In the genomic region with DNA sequence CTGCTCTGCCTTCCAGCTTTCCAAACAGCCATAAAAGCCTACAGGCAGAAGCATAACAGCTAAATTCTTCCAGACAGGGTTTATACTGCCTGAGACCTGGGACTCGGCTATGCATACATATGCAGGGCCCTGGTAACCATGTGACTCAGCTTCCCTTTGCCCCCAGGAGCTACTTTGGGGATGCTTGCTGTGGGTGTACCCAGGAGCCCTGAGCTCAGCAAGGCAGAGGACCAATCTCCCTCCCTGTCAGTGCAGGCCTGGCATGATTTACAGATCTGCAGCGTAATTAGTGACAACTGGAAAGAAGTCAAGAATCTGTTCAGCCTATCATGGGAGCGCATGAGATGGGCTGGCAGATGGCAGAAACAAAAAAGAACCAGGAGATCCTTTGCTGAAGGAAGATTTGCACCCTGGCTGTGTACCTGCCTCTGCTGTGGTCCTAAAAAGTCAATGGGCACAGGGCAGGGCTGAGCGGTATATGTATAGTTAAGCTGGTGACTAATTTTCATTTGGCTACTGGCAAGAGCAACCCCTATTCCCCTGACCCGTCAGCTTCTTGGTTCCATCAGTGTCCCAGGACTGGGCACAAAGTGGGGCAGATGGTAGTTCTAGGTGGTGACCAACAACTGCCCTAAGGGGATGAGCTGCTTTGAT, we compare ENCODE assay signal across 12 mouse cellular contexts.
DNase-seq lines count a peak whose midpoint lies in the region; ATAC-seq and TF ChIP-seq lines count a peak whose summit lies in the region.
"Had no signal": no experiment of that assay in that cellular context is flagged by ENCODE, and none has a peak within 500 bp of the region (broad histone marks: within the 10 kb centered on the region; RNA-seq: fewer than 3 reads in every experiment).

No protein-coding gene starts in this region.

- ATAC-seq in hindbrain, embryonic 16.5 days = peak; percentile 79
- peak; percentile 49; the same call in 1 of the 2 replicates for ATAC-seq in midbrain, embryonic 16.5 days

- H3K36me3 ChIP-seq in hindbrain, embryonic 16.5 days (ENCODE audit: control insufficient read depth, insufficient read depth, low read length) = no peaks in the 10 kb centered on the region
- H3K36me3 ChIP-seq in midbrain, embryonic 16.5 days (ENCODE audit: control insufficient read depth, insufficient read depth, low read length) = no peaks in the 10 kb centered on the region
- H3K36me3 ChIP-seq in thymus, adult 2 months (ENCODE audit: control insufficient read depth, insufficient read depth, low read length) = no peaks in the 10 kb centered on the region
- H3K36me3 ChIP-seq: midbrain, embryonic 12.5 days had no signal

- no peak overlapping the region for H3K4me2 ChIP-seq in hindbrain, embryonic 16.5 days (ENCODE audit: low read length)
- H3K4me2 ChIP-seq in midbrain, embryonic 16.5 days (ENCODE audit: low read length) = no peak overlapping the region
- H3K4me2 ChIP-seq: midbrain, embryonic 12.5 days had no signal

- TF ChIP-seq CTCF in cerebellum, adult 2 months (IDR thresholded peaks at IDR 0.05; ENCODE audit: borderline replicate concordance, insufficient read depth, low read depth, low read length) = no peak
- no peak for TF ChIP-seq CTCF in thymus, adult 2 months (IDR thresholded peaks at IDR 0.05; ENCODE audit: borderline replicate concordance, control insufficient read depth, extremely low read depth, insufficient read depth, low read length, poor library complexity)

- H3K9ac ChIP-seq in hindbrain, embryonic 16.5 days (ENCODE audit: low read depth, low read length) = no peak overlapping the region
- no peak overlapping the region for H3K9ac ChIP-seq in midbrain, embryonic 16.5 days (ENCODE audit: low read depth, low read length)
- H3K9ac ChIP-seq: midbrain, embryonic 12.5 days had no signal

- peaks cover 40% of the 10 kb centered on the region for H3K4me1 ChIP-seq in cerebellum, adult 2 months (ENCODE audit: control insufficient read depth, insufficient read depth, low read length)
- H3K4me1 ChIP-seq in hindbrain, embryonic 16.5 days (ENCODE audit: control insufficient read depth, insufficient read depth, low read depth, low read length) = peaks cover 11% of the 10 kb centered on the region
- H3K4me1 ChIP-seq in midbrain, embryonic 16.5 days (ENCODE audit: control insufficient read depth, insufficient read depth, low read length) = peaks cover 16% of the 10 kb centered on the region
- no peaks in the 10 kb centered on the region for H3K4me1 ChIP-seq in thymus, adult 2 months (replicated peaks; ENCODE audit: control insufficient read depth, insufficient read depth, low read length)
- H3K4me1 ChIP-seq: midbrain, embryonic 12.5 days had no signal

- no peaks in the 10 kb centered on the region for H3K27me3 ChIP-seq in cerebellum, adult 2 months (ENCODE audit: control insufficient read depth, insufficient read depth, low read length)
- H3K27me3 ChIP-seq in hindbrain, embryonic 16.5 days (replicated peaks; ENCODE audit: control insufficient read depth, insufficient read depth, low read length) = no peaks in the 10 kb centered on the region
- H3K27me3 ChIP-seq in midbrain, embryonic 16.5 days (ENCODE audit: control insufficient read depth, insufficient read depth, low read depth, low read length) = no peaks in the 10 kb centered on the region
- no peaks in the 10 kb centered on the region for H3K27me3 ChIP-seq in thymus, adult 2 months (ENCODE audit: control insufficient read depth, insufficient read depth, low read length)
- H3K27me3 ChIP-seq: midbrain, embryonic 12.5 days had no signal

- intact Hi-C loops in left cerebral cortex, postnatal 14 days (cut with DNase I) = no loop called here
- intact Hi-C loops in heart, postnatal 36 days (cut with DNase I) = no loop called here

- peak; percentile 25 to 56 for DNase-seq in left cerebral cortex, postnatal 14 days (ENCODE audit: low spot score in 2 of 2)
- DNase-seq in left cerebral cortex, adult 11 months (ENCODE audit: low spot score) = no peak
- DNase-seq in cerebellum, adult 2 months = peak; percentile 82 to 92
- DNase-seq in heart, postnatal 36 days = no peak
- no peak for DNase-seq in thymus, adult 2 months
- no peak for DNase-seq in thymus, adult 18-20 months
- DNase-seq: adrenal gland, postnatal 10 days; kidney, postnatal 10 days had no signal

- no peak for TF ChIP-seq POLR2A in cerebellum, adult 2 months (IDR thresholded peaks at IDR 0.05; ENCODE audit: borderline replicate concordance, insufficient read depth, low read length)
- TF ChIP-seq POLR2A in thymus, adult 2 months (IDR thresholded peaks at IDR 0.05; ENCODE audit: control insufficient read depth, extremely low read depth, insufficient read depth, low read length, poor library complexity) = no peak

- no peak overlapping the region for H3K4me3 ChIP-seq in cerebellum, adult 2 months (replicated peaks; ENCODE audit: insufficient read depth, low read depth, low read length)
- no peak overlapping the region for H3K4me3 ChIP-seq in hindbrain, embryonic 16.5 days (ENCODE audit: low read length)
- no peak overlapping the region for H3K4me3 ChIP-seq in midbrain, embryonic 16.5 days (ENCODE audit: low read depth, low read length)
- no peak overlapping the region for H3K4me3 ChIP-seq in thymus, adult 2 months (ENCODE audit: control insufficient read depth, insufficient read depth, low read length)
- H3K4me3 ChIP-seq: erythroblast, embryonic 14.5 days; midbrain, embryonic 12.5 days had no signal

- no peaks in the 10 kb centered on the region for H3K9me3 ChIP-seq in hindbrain, embryonic 16.5 days (ENCODE audit: control insufficient read depth, low read length)
- H3K9me3 ChIP-seq in midbrain, embryonic 16.5 days (replicated peaks; ENCODE audit: control insufficient read depth, low read length, poor library complexity, severe bottlenecking) = no peaks in the 10 kb centered on the region
- H3K9me3 ChIP-seq: midbrain, embryonic 12.5 days had no signal

- peak overlapping the region; percentile 66 for H3K27ac ChIP-seq in cerebellum, adult 2 months (ENCODE audit: insufficient read depth, low read length)
- H3K27ac ChIP-seq in hindbrain, embryonic 16.5 days (ENCODE audit: low read depth, low read length) = 0 out of 2 replicates have a peak overlapping the region, but pooled peaks have one; percentile 5
- no peak overlapping the region for H3K27ac ChIP-seq in midbrain, embryonic 16.5 days (ENCODE audit: low read length)
- H3K27ac ChIP-seq in thymus, adult 2 months (ENCODE audit: control insufficient read depth, insufficient read depth, low read length) = no peak overlapping the region
- H3K27ac ChIP-seq: midbrain, embryonic 12.5 days had no signal

- WGBS in cerebellum, adult 2 months = 9% methylated on average over 5 of the region's 5 CpGs
- WGBS in hindbrain, embryonic 16.5 days = 60% methylated on average over 5 of the region's 5 CpGs
- 77% methylated on average over 5 of the region's 5 CpGs for WGBS in midbrain, embryonic 16.5 days
- 87% methylated on average over 5 of the region's 5 CpGs for WGBS in thymus, adult 2 months

Comparison
In these comparisons a context has a peak if more than half of its experiments do, and no peak if none do; other contexts are left out.
1. DNase-seq: peak in left cerebral cortex, postnatal 14 days (2 of 2) and cerebellum, adult 2 months (2 of 2); none in left cerebral cortex, adult 11 months (single experiment), heart, postnatal 36 days (0 of 2), thymus, adult 2 months (single experiment) and thymus, adult 18-20 months (0 of 2).
2. H3K27ac ChIP-seq: peak in cerebellum, adult 2 months (single experiment) and hindbrain, embryonic 16.5 days (single experiment); none in midbrain, embryonic 16.5 days (single experiment) and thymus, adult 2 months (single experiment).